8 mouse cellular contexts compared by ENCODE assay signal in genomic region chrX:7670390-7670881, GRCm38 (mm10). TPM values are rescaled to one million over a fixed set of nuclear protein-coding genes. Genes with fewer than 3 reads are reported as not detected.
DNase-seq lines count a peak whose midpoint lies in the region; ATAC-seq lines count a peak whose summit lies in the region.

No protein-coding gene starts in this region.

- H3K36me3 ChIP-seq in embryonic facial prominence, embryonic 10.5 days (replicated peaks): peaks cover 23% of the 10 kb centered on the region
- peaks cover 24% of the 10 kb centered on the region for H3K36me3 ChIP-seq in heart, embryonic 10.5 days
- H3K36me3 ChIP-seq in lung, embryonic 16.5 days (ENCODE audit: control insufficient read depth, insufficient read depth, low read length): no peaks in the 10 kb centered on the region

- 23% methylated on average over 19 of the region's 19 CpGs for WGBS in embryonic facial prominence, embryonic 10.5 days
- WGBS in heart, embryonic 10.5 days: 21% methylated on average over 18 of the region's 19 CpGs
- 16% methylated on average over 18 of the region's 19 CpGs for WGBS in lung, embryonic 16.5 days

- peaks cover 18% of the 10 kb centered on the region for H3K4me1 ChIP-seq in embryonic facial prominence, embryonic 10.5 days
- peaks cover 9% of the 10 kb centered on the region; the same call in 1 of the 2 replicates for H3K4me1 ChIP-seq in heart, embryonic 10.5 days
- peaks cover 10% of the 10 kb centered on the region for H3K4me1 ChIP-seq in lung, embryonic 16.5 days (replicated peaks; ENCODE audit: control insufficient read depth, insufficient read depth, low read length)

- H3K9ac ChIP-seq in lung, embryonic 16.5 days (ENCODE audit: low read length): peak overlapping the region; percentile 68

- H3K4me3 ChIP-seq in embryonic facial prominence, embryonic 10.5 days: peak overlapping the region; percentile 59
- peak overlapping the region; percentile 68 for H3K4me3 ChIP-seq in heart, embryonic 10.5 days
- H3K4me3 ChIP-seq in lung, embryonic 16.5 days (ENCODE audit: low read length): peak overlapping the region; percentile 56

- H3K27me3 ChIP-seq in embryonic facial prominence, embryonic 10.5 days (replicated peaks; ENCODE audit: low read depth, poor library complexity, severe bottlenecking): peaks cover 19% of the 10 kb centered on the region; the same call in 1 of the 2 replicates
- H3K27me3 ChIP-seq in heart, embryonic 10.5 days (ENCODE audit: insufficient read depth, poor library complexity, severe bottlenecking): no peaks in the 10 kb centered on the region
- no peaks in the 10 kb centered on the region for H3K27me3 ChIP-seq in lung, embryonic 16.5 days (ENCODE audit: control insufficient read depth, insufficient read depth, low read depth, low read length)

- peak overlapping the region; percentile 72 for H3K27ac ChIP-seq in embryonic facial prominence, embryonic 10.5 days (replicated peaks)
- H3K27ac ChIP-seq in heart, embryonic 10.5 days: peak overlapping the region; percentile 85
- H3K27ac ChIP-seq in lung, embryonic 16.5 days (ENCODE audit: low read length): peak overlapping the region; percentile 89

- DNase-seq in B cell, adult 2 months: peak; percentile 65
- peak; percentile 81 for DNase-seq in R1 (ENCODE audit: low read depth, low spot score)
- peak; percentile 67 for DNase-seq in embryonic facial prominence, embryonic 10.5 days (ENCODE audit: low spot score)
- peak; percentile 80 for DNase-seq in heart, embryonic 10.5 days (ENCODE audit: low spot score)
- peak; percentile 48 to 54 for DNase-seq in kidney, adult 8-10 months
- DNase-seq in thymus, postnatal 4 days: peak; percentile 60

- H3K9me3 ChIP-seq in embryonic facial prominence, embryonic 10.5 days: peaks cover 4% of the 10 kb centered on the region; the same call in 1 of the 2 replicates
- no peaks in the 10 kb centered on the region for H3K9me3 ChIP-seq in heart, embryonic 10.5 days
- H3K9me3 ChIP-seq in lung, embryonic 16.5 days (ENCODE audit: control insufficient read depth, low read length): no peaks in the 10 kb centered on the region

- H3K4me2 ChIP-seq in lung, embryonic 16.5 days (ENCODE audit: low read depth, low read length): peak overlapping the region; percentile 55

- peak; percentile 81 for ATAC-seq in lung, embryonic 16.5 days (ENCODE audit: low read depth)
- ATAC-seq in neutrophil, adult 5-6 weeks (ENCODE audit: extremely low read depth, insufficient number of reproducible peaks, low FRiP score, poor library complexity, severe bottlenecking): peak; percentile 66

RNA-seq across cellular contexts. Expression of gene Plp2, which starts 0.8 kb away (rescaled TPM):
- polyA plus RNA-seq in embryonic facial prominence, embryonic 10.5 days (2016; fragmentation: Nextera tagmentation; extraction: Ambion mirVana): 49.7 TPM in 2 replicates
- polyA plus RNA-seq in heart, embryonic 10.5 days (2016; fragmentation: Nextera tagmentation; extraction: Ambion mirVana): 147 and 155 TPM in 2 replicates
- 218 and 221 TPM in 2 replicates for polyA plus RNA-seq in lung, embryonic 16.5 days (2015; fragmentation: Nextera tagmentation; extraction: Ambion mirVana)
- 137 and 138 TPM in 2 replicates for total RNA-seq in neutrophil, adult 5-6 weeks (2017)

RNA-seq across cellular contexts. Expression of gene Magix, which starts 10.6 kb away (rescaled TPM):
- polyA plus RNA-seq in embryonic facial prominence, embryonic 10.5 days (2016; fragmentation: Nextera tagmentation; extraction: Ambion mirVana): 0.09 TPM in 1 of 2 replicates, not detected in the other
- polyA plus RNA-seq in heart, embryonic 10.5 days (2016; fragmentation: Nextera tagmentation; extraction: Ambion mirVana): 0.05 and 0.06 TPM in 2 replicates
- polyA plus RNA-seq in lung, embryonic 16.5 days (2015; fragmentation: Nextera tagmentation; extraction: Ambion mirVana): 0.38 and 0.45 TPM in 2 replicates
- total RNA-seq in neutrophil, adult 5-6 weeks (2017): 1.4 TPM in 1 of 2 replicates, not detected in the other

RNA-seq across cellular contexts. Expression of gene Prickle3, which starts 13.4 kb away (rescaled TPM):
- 4.1 and 4.2 TPM in 2 replicates for polyA plus RNA-seq in embryonic facial prominence, embryonic 10.5 days (2016; fragmentation: Nextera tagmentation; extraction: Ambion mirVana)
- polyA plus RNA-seq in heart, embryonic 10.5 days (2016; fragmentation: Nextera tagmentation; extraction: Ambion mirVana): 6.7 and 8.0 TPM in 2 replicates
- polyA plus RNA-seq in lung, embryonic 16.5 days (2015; fragmentation: Nextera tagmentation; extraction: Ambion mirVana): 11.5 and 11.8 TPM in 2 replicates
- 37.0 and 40.0 TPM in 2 replicates for total RNA-seq in neutrophil, adult 5-6 weeks (2017)

RNA-seq across cellular contexts. Expression of gene Gpkow, which starts 26.5 kb away (rescaled TPM):
- 40.2 and 40.3 TPM in 2 replicates for polyA plus RNA-seq in embryonic facial prominence, embryonic 10.5 days (2016; fragmentation: Nextera tagmentation; extraction: Ambion mirVana)
- polyA plus RNA-seq in heart, embryonic 10.5 days (2016; fragmentation: Nextera tagmentation; extraction: Ambion mirVana): 38.1 and 38.5 TPM in 2 replicates
- 51.6 and 51.8 TPM in 2 replicates for polyA plus RNA-seq in lung, embryonic 16.5 days (2015; fragmentation: Nextera tagmentation; extraction: Ambion mirVana)
- 67.2 and 69.5 TPM in 2 replicates for total RNA-seq in neutrophil, adult 5-6 weeks (2017)

RNA-seq across cellular contexts. Expression of gene Syp, which starts 32.2 kb away (rescaled TPM):
- polyA plus RNA-seq in embryonic facial prominence, embryonic 10.5 days (2016; fragmentation: Nextera tagmentation; extraction: Ambion mirVana): 9.3 and 9.7 TPM in 2 replicates
- 0.91 and 1.1 TPM in 2 replicates for polyA plus RNA-seq in heart, embryonic 10.5 days (2016; fragmentation: Nextera tagmentation; extraction: Ambion mirVana)
- 2.6 and 3.2 TPM in 2 replicates for polyA plus RNA-seq in lung, embryonic 16.5 days (2015; fragmentation: Nextera tagmentation; extraction: Ambion mirVana)
- total RNA-seq in neutrophil, adult 5-6 weeks (2017): 0.93 and 1.8 TPM in 2 replicates

Comparison
In these comparisons a context has a peak if more than half of its experiments do, and no peak if none do; other contexts are left out.
1. Peak in every context shown above with its lines: DNase-seq, ATAC-seq, H3K4me3 ChIP-seq and H3K27ac ChIP-seq.